Mouse (Mus musculus): ENCODE measurements around the gene Ptcd2. TPM values are rescaled to one million over a fixed set of nuclear protein-coding genes. Genes with fewer than 3 reads are reported as not detected.
A peak's percentile ranks its signal among the peaks of the same experiment; 100 is the strongest.
"Not testable (repeated sequence)": the region's sequence is repeated elsewhere in the genome, so short reads cannot be mapped to it uniquely, and the experiment has no call there.

The Ptcd2 gene
- total and polyA plus RNA-seq, 3 experiments, result 15.0 to 39.7 (median 30.8) TPM

DNA sequence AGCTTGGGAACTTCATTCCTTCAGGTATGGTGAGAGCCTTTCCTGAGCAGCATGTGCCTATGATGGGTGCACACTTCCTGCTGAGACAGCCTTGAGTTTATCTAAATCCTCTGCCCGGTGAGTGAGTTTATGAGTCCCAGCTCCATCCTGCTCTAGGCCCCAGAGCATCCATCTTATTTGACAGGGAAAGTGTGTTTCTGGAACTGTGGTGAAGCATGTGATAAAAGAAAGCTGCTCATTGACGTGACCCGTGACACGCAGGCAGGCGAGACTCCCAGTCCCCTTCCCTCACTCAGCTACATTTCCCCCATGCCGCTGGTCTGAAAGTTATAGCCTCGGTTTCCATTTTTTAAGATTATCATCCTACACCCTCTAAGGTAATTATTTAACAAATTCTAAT lies 11.4 kb upstream of the Ptcd2 start:
- DNase-seq, result no peak

GRCm38 (mm10) chr13:99355072-99355471 lies 10.6 kb upstream of the Ptcd2 start:
- DNase-seq, result no peak

- no peak for DNase-seq
Observed at GRCm38 (mm10) chr13:99353490-99353851, 9.0 kb upstream of the Ptcd2 start.

GRCm38 (mm10) chr13:99352758-99353489 lies 8.4 kb upstream of the Ptcd2 start:
- DNase-seq, result peak; percentile 96

DNA sequence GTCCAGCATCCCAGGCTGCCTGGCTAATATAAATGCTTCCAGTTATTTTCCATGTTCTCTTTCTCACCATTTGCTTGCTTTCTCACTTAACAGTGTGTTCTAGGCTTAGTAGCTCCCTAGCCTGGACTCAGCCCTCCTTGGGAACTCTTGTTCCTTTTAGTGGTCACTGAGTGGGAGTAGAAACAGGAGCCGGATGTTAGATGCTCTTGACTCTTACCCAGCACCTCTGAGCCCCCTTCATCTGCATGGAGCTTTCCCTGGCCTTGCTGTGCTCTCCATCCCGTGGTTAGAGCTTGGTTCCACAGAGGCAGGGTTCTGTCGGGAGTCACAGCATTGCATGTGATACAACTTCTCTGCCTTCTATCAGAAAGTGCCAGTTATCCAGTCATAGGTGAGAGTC lies 7.1 kb upstream of the Ptcd2 start:
- no peak for DNase-seq

- no peak for DNase-seq
Observed at GRCm38 (mm10) chr13:99351186-99351585, 6.7 kb upstream of the Ptcd2 start.

GRCm38 (mm10) chr13:99350009-99350408 lies 5.5 kb upstream of the Ptcd2 start:
- no peak for DNase-seq

- DNase-seq, result no peak
Observed at GRCm38 (mm10) chr13:99343876-99344598, 468 bp downstream of the Ptcd2 start.

DNA sequence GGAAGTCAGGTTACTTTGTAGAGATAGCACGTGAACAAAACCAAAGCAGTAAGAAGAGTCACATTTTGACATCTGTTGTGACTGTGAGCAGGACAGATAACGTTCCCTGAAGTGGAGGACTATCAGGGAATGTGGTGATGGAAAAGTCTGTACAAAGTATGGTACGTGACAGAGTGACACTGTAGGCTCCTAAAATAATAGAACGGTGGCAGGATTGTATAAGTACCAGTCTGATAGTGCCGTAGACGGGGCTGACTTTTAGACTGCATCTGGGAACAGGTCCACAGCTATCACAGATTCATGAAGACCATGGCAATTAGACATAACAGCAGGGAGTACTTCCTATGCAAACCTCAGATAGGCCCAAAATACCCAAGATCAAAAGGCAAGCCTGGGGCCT lies 3.0 kb downstream of the Ptcd2 start:
- no peak for DNase-seq

- DNase-seq, result no peak
Observed at GRCm38 (mm10) chr13:99337510-99337909, 7.0 kb downstream of the Ptcd2 start.

GRCm38 (mm10) chr13:99331255-99331654 lies 13.2 kb downstream of the Ptcd2 start:
- DNase-seq, result no peak

- DNase-seq, result not testable (repeated sequence)
Observed at GRCm38 (mm10) chr13:99324337-99324685, 20.2 kb downstream of the Ptcd2 start.

GRCm38 (mm10) chr13:99323632-99324336 lies 20.7 kb downstream of the Ptcd2 start:
- DNase-seq, result no peak

DNA sequence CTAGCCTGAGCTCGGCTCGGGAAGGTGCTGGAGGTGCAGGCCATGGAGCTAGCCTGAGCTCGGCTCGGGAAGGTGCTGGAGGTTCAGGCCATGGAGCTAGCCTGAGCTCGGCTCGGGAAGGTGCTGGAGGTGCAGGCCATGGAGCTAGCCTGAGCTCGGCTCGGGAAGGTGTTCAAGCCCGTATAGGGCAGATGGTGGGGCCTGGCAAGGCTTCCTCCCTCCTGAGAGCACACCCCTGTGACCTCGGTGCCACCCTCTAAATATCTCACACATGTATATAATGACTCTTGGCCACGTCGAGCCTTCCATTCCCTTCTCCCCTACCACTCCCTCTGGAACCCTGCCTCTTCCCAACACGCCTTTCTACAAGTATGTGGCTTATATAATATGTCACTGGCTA lies 21.6 kb downstream of the Ptcd2 start:
- not testable (repeated sequence) for DNase-seq

GRCm38 (mm10) chr13:99320453-99320852 lies 24.1 kb downstream of the Ptcd2 start:
- DNase-seq, result no peak

- DNase-seq, result peak; percentile 50
Observed at GRCm38 (mm10) chr13:99317058-99317457, 27.4 kb downstream of the Ptcd2 start.

DNA sequence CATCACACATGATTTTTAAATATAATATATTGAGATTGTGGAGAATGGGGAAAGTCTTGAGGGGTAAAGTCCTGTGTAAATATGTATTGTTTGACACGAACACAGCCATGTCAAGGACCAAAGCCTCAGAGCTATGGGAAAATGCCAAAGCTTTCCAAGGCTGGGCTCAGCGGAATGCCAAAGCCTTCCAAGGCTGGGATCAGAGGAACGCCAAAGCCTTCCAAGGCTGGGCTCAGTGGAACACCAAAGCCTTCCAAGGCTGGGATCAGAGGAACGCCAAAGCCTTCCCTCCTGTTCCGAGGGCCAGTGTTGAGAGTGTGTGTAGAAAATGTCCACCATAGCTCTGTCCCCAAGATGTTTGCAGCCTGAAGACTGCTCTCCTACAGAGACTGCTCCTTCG lies 28.1 kb downstream of the Ptcd2 start:
- DNase-seq, result peak; percentile 38

GRCm38 (mm10) chr13:99314657-99315181 lies 29.8 kb downstream of the Ptcd2 start:
- DNase-seq, result no peak

DNA sequence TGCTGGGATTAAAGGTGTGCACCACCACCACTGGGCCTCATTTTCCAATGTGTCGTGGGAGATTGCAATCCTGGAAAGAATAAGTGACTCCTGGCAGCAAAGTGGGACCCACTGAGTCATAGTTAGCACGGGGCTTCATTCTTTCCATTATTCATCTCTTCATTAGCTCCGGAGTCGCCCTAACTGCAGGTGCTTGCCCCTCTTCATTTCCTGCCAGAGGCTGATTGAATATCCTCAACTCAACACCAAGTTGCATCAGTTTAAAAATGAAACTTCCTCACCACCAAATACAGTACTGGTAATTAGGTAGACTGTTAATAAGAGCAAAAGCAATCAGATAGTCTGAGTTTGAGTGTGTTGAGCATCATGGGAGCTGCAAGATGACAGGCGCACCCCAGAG lies 30.4 kb downstream of the Ptcd2 start:
- DNase-seq, result no peak

- no peak for DNase-seq
Observed at GRCm38 (mm10) chr13:99308393-99308792, 36.1 kb downstream of the Ptcd2 start.

GRCm38 (mm10) chr13:99307930-99308359 lies 36.6 kb downstream of the Ptcd2 start:
- peak; percentile 71 for DNase-seq

DNA sequence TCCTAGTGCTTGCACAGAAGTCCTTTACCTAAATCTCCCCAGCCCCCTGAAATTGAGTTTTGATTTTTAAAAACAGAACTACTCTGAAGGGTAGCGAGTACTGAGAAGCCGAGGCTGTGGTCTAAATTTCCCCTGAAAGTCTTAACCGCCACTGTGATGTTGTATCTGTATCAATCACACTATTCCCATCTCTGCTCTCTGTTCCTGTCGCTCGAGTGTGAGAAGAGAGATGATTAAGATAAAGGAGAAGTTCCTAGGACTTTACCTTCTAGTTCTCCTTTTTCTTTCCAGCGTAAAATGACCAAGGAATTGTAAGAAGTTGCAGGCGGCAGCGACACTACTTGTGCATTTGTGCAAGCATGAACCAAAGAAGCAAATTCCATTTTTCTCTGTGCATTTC lies 38.3 kb downstream of the Ptcd2 start:
- DNase-seq, result no peak

- DNase-seq, result no peak
Observed at GRCm38 (mm10) chr13:99305186-99305585, 39.3 kb downstream of the Ptcd2 start.
